Mouse (Mus musculus) hindbrain, embryonic 12.5 days (tissue): ENCODE data around the gene Bmp7. TPM values are rescaled to one million over a fixed set of nuclear protein-coding genes. Genes with fewer than 3 reads are reported as not detected.

Experiments used
- ATAC-seq: fragments of 200-750 bp; cut with Nextera tagmentation; 2 replicates; pipeline ENCODE4 v1.8.0; 2017; ENCODE audit warnings: moderate TSS enrichment; ENCODE audit not compliant: low FRiP score
- H3K27ac ChIP-seq: fragments of 300-500 bp; sonication (generic); 2 replicates; pipeline ENCODE4 v1.5.1; 2016; ENCODE audit warnings: mild to moderate bottlenecking
- H3K27me3 ChIP-seq: fragments of 300-500 bp; sonication (generic); 2 replicates; pipeline ENCODE4 v1.6.1; 2016; ENCODE audit warnings: mild to moderate bottlenecking
- H3K36me3 ChIP-seq: fragments of 300-500 bp; sonication (generic); 2 replicates; pipeline ENCODE4 v1.6.1; 2016; ENCODE audit warnings: mild to moderate bottlenecking
- H3K4me1 ChIP-seq: fragments of 300-500 bp; sonication (generic); 2 replicates; pipeline ENCODE4 v1.6.1; 2016
- H3K4me2 ChIP-seq: fragments of 300-500 bp; sonication (generic); replicated peaks from 2 replicates; pipeline ENCODE4 v1.6.1; 2016; ENCODE audit warnings: mild to moderate bottlenecking
- H3K4me3 ChIP-seq: fragments of 300-500 bp; sonication (generic); 2 replicates; pipeline ENCODE4 v1.5.1; 2016; ENCODE audit warnings: mild to moderate bottlenecking
- H3K9ac ChIP-seq: fragments of 300-500 bp; sonication (generic); 2 replicates; pipeline ENCODE4 v1.6.1; 2016; ENCODE audit warnings: mild to moderate bottlenecking, moderate library complexity
- H3K9me3 ChIP-seq: fragments of 300-500 bp; sonication (generic); replicated peaks from 2 replicates; pipeline ENCODE4 v1.6.1; 2016; ENCODE audit warnings: mild to moderate bottlenecking
- WGBS: fragments of 180-500 bp; shearing (Covaris S2); methylation state at CpG from one replicate; pipeline ENCODE4 v1.1.7; 2016; 5-methylcytosine and 5-hydroxymethylcytosine counted together
- polyA plus RNA-seq: library from polyadenylated mRNA; unstranded; fragments of >200 nt; fragmentation: Nextera tagmentation; extraction: Ambion mirVana; gene quantifications from 2 replicates; pipeline ENCODE4 v1.2.1, GENCODE M21; 2016

The Bmp7 gene
- polyA plus RNA-seq, 1 experiment from 2014 or later = 19.0 TPM

GRCm38 (mm10) chr2:172900954-172901701, 39.0 kb downstream of the Bmp7 start:
- no peaks in the 10 kb centered on the region for H3K27me3 ChIP-seq
- peaks cover 8% of the 10 kb centered on the region for H3K4me1 ChIP-seq
- H3K4me2 ChIP-seq = no peak overlapping the region
- 64% methylated on average over 10 of the region's 10 CpGs for WGBS
- ATAC-seq = no peak
- H3K4me3 ChIP-seq = no peak overlapping the region
- no peaks in the 10 kb centered on the region for H3K36me3 ChIP-seq
- H3K9me3 ChIP-seq = 0 out of 2 replicates have a peak, but pooled peaks cover 4% of the 10 kb centered on the region
- H3K9ac ChIP-seq = no peak overlapping the region
- no peak overlapping the region for H3K27ac ChIP-seq

GRCm38 (mm10) chr2:172889756-172890443, 50.2 kb downstream of the Bmp7 start:
- Histone ChIP-seq H3K9me3 (no peaks in the 10 kb centered on the region), H3K4me2 (no peak overlapping the region), H3K4me1 (peaks cover 8% of the 10 kb centered on the region), H3K4me3 (no peak overlapping the region), H3K9ac (no peak overlapping the region), H3K36me3 (no peaks in the 10 kb centered on the region), H3K27ac (no peak overlapping the region), H3K27me3 (no peaks in the 10 kb centered on the region)
- no peak for ATAC-seq
- WGBS = 78% methylated on average over 15 of the region's 15 CpGs

- Histone ChIP-seq H3K36me3 (no peaks in the 10 kb centered on the region), H3K9ac (no peak overlapping the region), H3K27me3 (no peaks in the 10 kb centered on the region), H3K4me1 (peaks cover 8% of the 10 kb centered on the region), H3K27ac (no peak overlapping the region), H3K4me2 (no peak overlapping the region), H3K4me3 (no peak overlapping the region), H3K9me3 (no peaks in the 10 kb centered on the region)
- ATAC-seq = no peak
- 59% methylated on average over 12 of the region's 12 CpGs for WGBS
Observed at GRCm38 (mm10) chr2:172889222-172889621, 50.9 kb downstream of the Bmp7 start.

- Histone ChIP-seq H3K27ac (no peak overlapping the region), H3K9me3 (no peaks in the 10 kb centered on the region), H3K4me1 (peaks cover 8% of the 10 kb centered on the region), H3K36me3 (no peaks in the 10 kb centered on the region), H3K27me3 (no peaks in the 10 kb centered on the region), H3K4me2 (no peak overlapping the region), H3K4me3 (no peak overlapping the region), H3K9ac (no peak overlapping the region)
- 59% methylated on average over 10 of the region's 12 CpGs for WGBS
- no peak for ATAC-seq
Observed at GRCm38 (mm10) chr2:172888147-172888546, 52.0 kb downstream of the Bmp7 start.

- no peaks in the 10 kb centered on the region for H3K9me3 ChIP-seq
- no peak overlapping the region for H3K27ac ChIP-seq
- H3K9ac ChIP-seq = no peak overlapping the region
- no peak overlapping the region for H3K4me2 ChIP-seq
- 60% methylated on average over 6 of the region's 7 CpGs for WGBS
- ATAC-seq = no peak
- H3K36me3 ChIP-seq = no peaks in the 10 kb centered on the region
- H3K4me3 ChIP-seq = no peak overlapping the region
- peaks cover 8% of the 10 kb centered on the region for H3K4me1 ChIP-seq
- H3K27me3 ChIP-seq = no peaks in the 10 kb centered on the region
Observed at GRCm38 (mm10) chr2:172885861-172886260, 54.3 kb downstream of the Bmp7 start.

GRCm38 (mm10) chr2:172884584-172884983, 55.5 kb downstream of the Bmp7 start:
- Histone ChIP-seq H3K27ac (no peak overlapping the region), H3K36me3 (no peaks in the 10 kb centered on the region), H3K27me3 (no peaks in the 10 kb centered on the region), H3K4me2 (no peak overlapping the region), H3K9me3 (no peaks in the 10 kb centered on the region), H3K9ac (no peak overlapping the region), H3K4me3 (no peak overlapping the region), H3K4me1 (peaks cover 8% of the 10 kb centered on the region)
- no peak for ATAC-seq
- 88% methylated on average over 6 of the region's 6 CpGs for WGBS

- H3K9ac ChIP-seq = no peak overlapping the region
- no peak overlapping the region for H3K4me2 ChIP-seq
- 0 out of 2 replicates have a peak, but pooled peaks cover 3% of the 10 kb centered on the region for H3K27me3 ChIP-seq
- H3K27ac ChIP-seq = no peak overlapping the region
- 90% methylated on average over 9 of the region's 9 CpGs for WGBS
- no peak overlapping the region for H3K4me3 ChIP-seq
- H3K36me3 ChIP-seq = no peaks in the 10 kb centered on the region
- H3K4me1 ChIP-seq = peaks cover 8% of the 10 kb centered on the region; the same call in 1 of the 2 replicates
- H3K9me3 ChIP-seq = no peaks in the 10 kb centered on the region
- no peak for ATAC-seq
Observed at GRCm38 (mm10) chr2:172875201-172875600, 64.9 kb downstream of the Bmp7 start.

GRCm38 (mm10) chr2:172866356-172866755, 73.8 kb downstream of the Bmp7 start:
- Histone ChIP-seq H3K9me3 (no peaks in the 10 kb centered on the region), H3K4me1 (peaks cover 16% of the 10 kb centered on the region), H3K9ac (no peak overlapping the region), H3K4me3 (no peak overlapping the region), H3K4me2 (no peak overlapping the region), H3K27ac (no peak overlapping the region), H3K36me3 (peaks cover 5% of the 10 kb centered on the region; the same call in 1 of the 2 replicates), H3K27me3 (peaks cover 10% of the 10 kb centered on the region; the same call in 1 of the 2 replicates)
- WGBS = 64% methylated on average over 5 of the region's 5 CpGs
- ATAC-seq = no peak

- 94% methylated on average over 6 of the region's 6 CpGs for WGBS
- peaks cover 10% of the 10 kb centered on the region; the same call in 1 of the 2 replicates for H3K27me3 ChIP-seq
- H3K9me3 ChIP-seq = no peaks in the 10 kb centered on the region
- ATAC-seq = no peak
- H3K27ac ChIP-seq = no peak overlapping the region
- H3K4me3 ChIP-seq = no peak overlapping the region
- peaks cover 5% of the 10 kb centered on the region; the same call in 1 of the 2 replicates for H3K36me3 ChIP-seq
- no peak overlapping the region for H3K4me2 ChIP-seq
- no peak overlapping the region for H3K9ac ChIP-seq
- peaks cover 16% of the 10 kb centered on the region for H3K4me1 ChIP-seq
Observed at GRCm38 (mm10) chr2:172865165-172865564, 75.0 kb downstream of the Bmp7 start.

- peaks cover 5% of the 10 kb centered on the region; the same call in 1 of the 2 replicates for H3K36me3 ChIP-seq
- H3K9ac ChIP-seq = no peak overlapping the region
- no peak overlapping the region for H3K4me2 ChIP-seq
- H3K4me3 ChIP-seq = no peak overlapping the region
- no peaks in the 10 kb centered on the region for H3K9me3 ChIP-seq
- no peak overlapping the region for H3K27ac ChIP-seq
- peaks cover 16% of the 10 kb centered on the region for H3K4me1 ChIP-seq
- no peak for ATAC-seq
- WGBS = 87% methylated on average over 7 of the region's 7 CpGs
- peaks cover 10% of the 10 kb centered on the region; the same call in 1 of the 2 replicates for H3K27me3 ChIP-seq
Observed at GRCm38 (mm10) chr2:172864566-172864965, 75.6 kb downstream of the Bmp7 start.

- Histone ChIP-seq H3K4me2 (peak overlapping the region; percentile 39), H3K9me3 (no peaks in the 10 kb centered on the region), H3K27ac (no peak overlapping the region), H3K36me3 (peaks cover 1% of the 10 kb centered on the region; the same call in 1 of the 2 replicates), H3K4me1 (peaks cover 16% of the 10 kb centered on the region), H3K27me3 (peaks cover 10% of the 10 kb centered on the region; the same call in 1 of the 2 replicates), H3K9ac (no peak overlapping the region), H3K4me3 (no peak overlapping the region)
- 66% methylated on average over 14 of the region's 14 CpGs for WGBS
- ATAC-seq = no peak
Observed at GRCm38 (mm10) chr2:172863469-172863856, 76.7 kb downstream of the Bmp7 start.

GRCm38 (mm10) chr2:172862850-172863468, 77.2 kb downstream of the Bmp7 start:
- Histone ChIP-seq H3K4me1 (peaks cover 16% of the 10 kb centered on the region), H3K9me3 (no peaks in the 10 kb centered on the region), H3K4me3 (no peak overlapping the region), H3K4me2 (peak overlapping the region; percentile 39), H3K9ac (no peak overlapping the region), H3K36me3 (no peaks in the 10 kb centered on the region), H3K27me3 (peaks cover 10% of the 10 kb centered on the region; the same call in 1 of the 2 replicates), H3K27ac (no peak overlapping the region)
- 34% methylated on average over 29 of the region's 29 CpGs for WGBS
- ATAC-seq = no peak
